Mouse (Mus musculus): Measurements from ENCODE around the gene Smpd4.

DNA sequence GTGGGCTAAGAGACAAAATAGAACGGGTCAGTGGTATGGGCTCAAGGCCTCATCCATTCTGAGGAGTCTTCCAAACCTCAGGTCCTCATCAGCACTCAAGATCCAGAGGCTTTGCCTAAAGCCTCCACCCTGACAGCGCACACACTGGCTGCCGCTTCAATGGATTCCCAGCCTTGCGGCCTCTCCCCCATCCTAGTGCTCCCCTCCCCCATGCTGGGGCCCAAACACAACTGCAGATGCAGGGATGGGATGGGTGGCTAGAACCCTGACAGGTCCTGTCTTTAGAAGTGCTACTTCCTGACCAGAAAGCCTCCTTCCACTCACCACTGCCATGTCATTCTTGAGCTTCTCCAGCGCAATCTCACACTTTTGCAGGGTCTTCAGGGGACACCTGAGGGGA is 34.4 kb downstream of the Smpd4 start:
- TF ChIP-seq POLR2A (IDR thresholded peaks at IDR 0.05; ENCODE audit: extremely low read depth, insufficient read depth, low read length) (no peak), CTCF (IDR thresholded peaks at IDR 0.05; ENCODE audit: low read depth, low read length) (no peak)

Measured in liver, adult 2 months (tissue).